Mouse (Mus musculus) megakaryocyte progenitor cell, adult 5-6 weeks (primary cell): ENCODE measurements around the gene Gm20736. TPM values are rescaled to one million over a fixed set of nuclear protein-coding genes. Genes with fewer than 3 reads are reported as not detected.
"Not testable (repeated sequence)": the region's sequence is repeated elsewhere in the genome, so short reads cannot be mapped to it uniquely, and the experiment has no call there.

Experiments
- ATAC-seq: replicated peaks from 2 replicates; pipeline ENCODE4 v1.8.0; 2016; ENCODE audit warnings: mild to moderate bottlenecking, moderate TSS enrichment, inconsistent platforms; ENCODE audit not compliant: poor library complexity
- total RNA-seq, 2 experiments: library from RNA; stranded (forward) in 1 of 2; stranded (reverse) in 1 of 2; fragments of 157-497, 149-512 nt in 1 of 2; fragments of 200-1000 nt in 1 of 2; gene quantifications; 2 replicates each; pipeline versions ENCODE4 v1.2.3 to v1.2.4; 2015 to 2017

Gene Gm20736
- total RNA-seq (2015) = not detected in 2 replicates
- total RNA-seq (2017) = not detected in 2 replicates

- ATAC-seq = not testable (repeated sequence)
Measured at GRCm38 (mm10) chrY:65377390-65377789, at the start of gene Gm20736. Gene Gm20736 (plus strand): TSS chrY:65377690.

Other genes with a start within 250 kb of the Gm20736 start
- not detected in 2 replicates for gene Gm20924, start 170.2 kb upstream of the Gm20736 start, total RNA-seq (2015)
- gene Gm20924, start 170.2 kb upstream of the Gm20736 start, total RNA-seq (2017) = not detected in 2 replicates